Mouse (Mus musculus) embryonic facial prominence, embryonic 10.5 days (tissue): ENCODE measurements around the gene Lenep. TPM values are rescaled to one million over a fixed set of nuclear protein-coding genes. Genes with fewer than 3 reads are reported as not detected.

Experiments used
- DNase-seq: peaks from one replicate; pipeline ENCODE4 v3.0.0-alpha.2; 2017; ENCODE audit warnings: low spot score
- H3K27ac ChIP-seq: fragments of 300-500 bp; sonication (generic); replicated peaks from 2 replicates; pipeline ENCODE4 v1.5.1; 2016; ENCODE audit warnings: mild to moderate bottlenecking
- H3K27me3 ChIP-seq: fragments of 300-500 bp; sonication (generic); replicated peaks from 2 replicates; pipeline ENCODE4 v1.6.1; 2016; ENCODE audit warnings: low read depth, mild to moderate bottlenecking; ENCODE audit not compliant: poor library complexity, severe bottlenecking
- H3K36me3 ChIP-seq: fragments of 300-500 bp; sonication (generic); replicated peaks from 2 replicates; pipeline ENCODE4 v1.6.1; 2016; ENCODE audit warnings: mild to moderate bottlenecking, moderate library complexity
- H3K4me1 ChIP-seq: fragments of 300-500 bp; sonication (generic); 2 replicates; pipeline ENCODE4 v1.6.1; 2016
- H3K4me3 ChIP-seq: fragments of 300-500 bp; sonication (generic); 2 replicates; pipeline ENCODE4 v1.5.1; 2016; ENCODE audit warnings: mild to moderate bottlenecking, moderate library complexity
- H3K9me3 ChIP-seq: fragments of 300-500 bp; sonication (generic); 2 replicates; pipeline ENCODE4 v1.6.1; 2016; ENCODE audit warnings: mild to moderate bottlenecking
- WGBS: fragments of 180-500 bp; shearing (Covaris S2); methylation state at CpG from one replicate; pipeline ENCODE4 v1.1.7; 2016; 5-methylcytosine and 5-hydroxymethylcytosine counted together
- polyA plus RNA-seq: library from polyadenylated mRNA; unstranded; fragments of >200 nt; fragmentation: Nextera tagmentation; extraction: Ambion mirVana; gene quantifications from 2 replicates; pipeline ENCODE4 v1.2.1, GENCODE M21; 2016

Gene Lenep
- polyA plus RNA-seq, 1 experiment from 2014 or later = not detected

DNA sequence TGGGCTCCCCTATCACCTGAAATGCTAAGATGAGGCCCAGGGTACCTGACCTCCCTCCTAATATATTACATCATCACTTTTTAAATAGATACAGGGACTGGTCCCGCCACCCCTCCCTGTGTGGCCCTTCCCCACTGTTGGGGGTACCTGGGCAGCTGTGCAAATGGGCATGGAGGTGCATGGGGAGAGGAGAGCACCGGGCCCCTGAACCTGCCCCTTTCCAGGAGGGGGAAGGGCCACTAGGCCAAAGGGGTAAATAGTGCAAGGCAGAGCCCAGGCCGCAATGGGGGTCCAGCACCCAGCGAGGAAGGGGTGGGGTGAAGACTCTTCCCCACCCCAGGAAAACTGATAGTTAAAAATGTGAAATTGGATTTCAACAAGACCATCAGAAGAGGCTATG is 24.8 kb downstream of the Lenep start:
- no peak for DNase-seq
- Histone ChIP-seq H3K4me3 (peak overlapping the region; percentile 74), H3K27ac (peak overlapping the region; percentile 92), H3K9me3 (no peaks in the 10 kb centered on the region), H3K27me3 (0 out of 2 replicates have a peak, but pooled peaks cover 3% of the 10 kb centered on the region), H3K36me3 (peaks cover 18% of the 10 kb centered on the region), H3K4me1 (peaks cover 31% of the 10 kb centered on the region)
- WGBS = 65% methylated on average over 4 of the region's 4 CpGs

DNA sequence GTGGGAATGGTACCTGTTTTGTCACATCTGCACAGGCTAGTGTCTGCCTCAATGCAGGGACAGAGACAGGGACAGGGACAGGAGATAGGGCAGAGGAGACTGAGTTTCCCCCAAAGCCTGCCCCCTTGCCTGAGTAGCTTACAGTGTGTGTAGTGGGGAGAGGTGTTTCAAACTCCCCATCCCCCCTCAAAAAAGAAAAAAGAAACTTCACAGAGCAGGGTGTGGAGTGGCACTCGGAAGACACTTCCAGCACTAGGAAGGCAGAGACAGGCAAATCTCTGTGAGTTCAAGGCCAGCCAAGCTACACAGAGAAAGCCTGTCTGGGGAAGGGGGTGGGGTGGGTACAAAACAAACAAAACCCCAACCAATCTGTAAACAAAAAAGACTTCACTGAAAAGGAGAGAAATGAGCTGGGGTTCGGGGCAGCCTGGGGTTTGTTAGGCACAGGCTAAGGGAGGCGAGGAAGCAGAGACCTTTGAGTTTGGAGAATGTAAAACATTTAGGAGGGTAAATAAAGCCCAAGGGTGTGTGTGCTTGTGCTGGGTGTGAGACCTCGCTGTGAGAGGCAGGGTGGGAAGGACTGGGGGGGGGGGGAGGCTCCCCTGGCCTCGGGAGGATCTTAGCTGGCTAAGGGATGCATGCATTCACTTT is 28.9 kb downstream of the Lenep start:
- DNase-seq = no peak
- H3K9me3 ChIP-seq = no peaks in the 10 kb centered on the region
- H3K4me3 ChIP-seq = no peak overlapping the region
- no peak overlapping the region for H3K27ac ChIP-seq
- no peaks in the 10 kb centered on the region for H3K36me3 ChIP-seq
- WGBS = 46% methylated on average over 5 of the region's 5 CpGs
- no peaks in the 10 kb centered on the region for H3K27me3 ChIP-seq
- H3K4me1 ChIP-seq = peaks cover 21% of the 10 kb centered on the region

DNA sequence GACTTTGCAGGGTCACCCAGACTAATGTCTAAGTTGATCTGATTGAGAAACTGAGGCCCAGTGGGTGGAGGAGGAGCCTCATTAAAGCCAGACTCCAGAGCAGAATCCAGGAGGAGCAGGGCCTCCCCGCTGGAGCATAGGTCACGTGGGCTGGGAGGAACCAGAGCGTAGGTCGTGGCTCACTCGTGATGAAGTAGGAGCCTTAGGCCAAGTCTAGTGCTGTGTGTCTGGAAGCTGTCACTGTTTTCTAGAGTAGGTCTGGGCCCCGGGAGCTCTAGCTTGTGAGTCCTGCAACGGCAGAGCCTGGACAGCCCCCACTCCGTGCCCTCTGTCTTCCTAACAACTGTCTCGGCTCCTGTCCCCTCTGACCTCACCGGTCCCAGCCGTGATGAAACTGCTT is 35.3 kb downstream of the Lenep start:
- Histone ChIP-seq H3K27me3 (0 out of 2 replicates have a peak, but pooled peaks cover 17% of the 10 kb centered on the region), H3K4me1 (peaks cover 16% of the 10 kb centered on the region), H3K36me3 (no peaks in the 10 kb centered on the region), H3K9me3 (no peaks in the 10 kb centered on the region), H3K27ac (no peak overlapping the region), H3K4me3 (no peak overlapping the region)
- WGBS = 63% methylated on average over 11 of the region's 11 CpGs
- no peak for DNase-seq

DNA sequence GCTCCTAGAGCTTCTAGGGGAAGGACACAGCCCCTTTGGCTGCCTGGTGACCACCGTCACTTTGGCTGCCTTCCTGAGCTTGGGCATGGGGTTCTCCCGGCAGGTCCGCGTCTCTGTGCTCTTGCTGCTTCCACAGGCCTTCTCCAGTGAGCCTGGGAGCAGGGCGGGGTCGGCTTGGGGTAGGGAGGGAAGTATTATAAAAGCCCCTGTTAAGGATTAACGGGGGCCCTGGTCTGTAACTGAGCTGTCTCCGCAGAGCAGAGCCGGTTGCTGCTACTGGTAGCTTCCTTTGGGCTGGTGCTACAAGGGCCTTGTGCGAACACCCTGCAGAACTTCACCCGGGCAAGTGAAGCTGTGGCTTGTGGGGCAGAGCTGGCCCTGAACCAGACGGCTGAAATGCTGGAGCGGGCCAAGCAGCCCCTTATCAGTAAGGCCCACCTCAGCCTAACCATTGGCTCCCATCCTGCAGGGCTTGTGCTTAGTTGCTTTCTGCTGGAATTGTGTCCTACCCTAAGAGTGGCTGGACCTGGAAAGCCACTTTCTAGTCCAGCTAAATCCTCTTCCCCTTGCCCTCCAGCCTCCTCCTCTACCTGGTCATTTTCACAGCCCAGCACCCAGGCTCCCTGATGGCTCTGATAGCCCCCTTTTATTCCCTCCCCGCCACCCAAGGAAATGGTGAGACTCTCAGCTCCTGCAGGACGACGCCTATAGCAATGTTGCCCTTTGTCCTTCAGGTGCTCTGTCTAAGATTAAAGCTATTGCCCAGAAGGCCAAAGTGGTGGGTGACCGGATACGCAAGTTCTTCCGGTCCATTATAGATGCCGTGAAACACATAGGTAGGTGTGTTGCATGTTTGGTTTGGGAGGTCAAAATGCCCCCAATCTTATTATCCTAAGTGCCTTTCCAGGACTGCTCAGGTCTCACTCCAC is 36.8 kb downstream of the Lenep start:
- DNase-seq = no peak
- Histone ChIP-seq H3K9me3 (no peaks in the 10 kb centered on the region), H3K4me3 (no peak overlapping the region), H3K4me1 (peaks cover 16% of the 10 kb centered on the region), H3K27me3 (0 out of 2 replicates have a peak, but pooled peaks cover 17% of the 10 kb centered on the region), H3K36me3 (no peaks in the 10 kb centered on the region), H3K27ac (no peak overlapping the region)
- WGBS = 79% methylated on average over 20 of the region's 20 CpGs

DNA sequence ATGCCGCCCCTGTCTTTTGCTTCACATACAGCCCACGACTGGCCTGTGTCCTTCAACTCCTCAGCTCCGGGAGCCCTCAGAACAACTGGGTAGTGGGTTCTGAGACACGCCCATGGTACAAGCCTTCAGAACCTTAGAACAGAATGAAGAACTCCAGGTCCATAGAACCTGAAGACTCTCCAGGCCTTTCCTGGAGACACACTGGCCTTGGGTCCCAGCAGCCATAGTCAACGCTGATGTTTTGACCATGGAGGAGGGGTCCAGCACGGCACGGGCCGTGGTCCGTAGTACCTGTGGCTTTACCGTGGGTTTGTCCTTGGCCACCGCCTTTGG is 37.5 kb downstream of the Lenep start, which contains the start of gene Dcst1:
TSS of gene Dcst1 (minus strand) at position 101 of the 333 bp plus-strand sequence.
- Histone ChIP-seq H3K36me3 (no peaks in the 10 kb centered on the region), H3K9me3 (no peaks in the 10 kb centered on the region), H3K27ac (no peak within 1 kb of the TSS), H3K27me3 (0 out of 2 replicates have a peak, but pooled peaks cover 17% of the 10 kb centered on the region), H3K4me3 (0 out of 2 replicates have a peak within 1 kb of the TSS, but pooled peaks have one; percentile 2), H3K4me1 (peaks cover 16% of the 10 kb centered on the region)
- WGBS = 88% methylated on average over 11 of the region's 11 CpGs
- DNase-seq = no peak

DNA sequence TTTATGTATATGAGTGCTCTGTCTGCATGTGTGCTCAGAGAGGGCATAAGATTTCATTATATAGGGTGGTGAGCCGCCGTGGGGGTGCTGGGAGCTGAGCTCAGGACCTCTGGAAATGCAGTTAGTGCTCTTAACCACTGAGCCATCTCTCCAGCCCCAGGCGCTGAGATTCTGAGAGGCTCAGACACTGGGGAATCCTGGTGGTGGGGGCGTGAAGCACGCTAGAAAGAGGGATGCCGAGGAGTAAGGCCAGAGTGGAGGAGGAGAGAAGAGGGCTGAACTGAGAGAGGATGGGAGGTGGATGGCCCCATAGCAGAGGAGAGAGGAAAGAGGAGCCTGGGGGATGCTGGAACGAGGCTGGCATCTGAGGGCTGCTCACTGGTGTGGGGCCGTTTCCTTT is 38.0 kb downstream of the Lenep start:
- no peaks in the 10 kb centered on the region for H3K36me3 ChIP-seq
- H3K4me1 ChIP-seq = peaks cover 16% of the 10 kb centered on the region
- WGBS = 60% methylated on average over 8 of the region's 8 CpGs
- no peak overlapping the region for H3K27ac ChIP-seq
- DNase-seq = no peak
- 0 out of 2 replicates have a peak, but pooled peaks cover 17% of the 10 kb centered on the region for H3K27me3 ChIP-seq
- no peak overlapping the region for H3K4me3 ChIP-seq
- H3K9me3 ChIP-seq = no peaks in the 10 kb centered on the region

DNA sequence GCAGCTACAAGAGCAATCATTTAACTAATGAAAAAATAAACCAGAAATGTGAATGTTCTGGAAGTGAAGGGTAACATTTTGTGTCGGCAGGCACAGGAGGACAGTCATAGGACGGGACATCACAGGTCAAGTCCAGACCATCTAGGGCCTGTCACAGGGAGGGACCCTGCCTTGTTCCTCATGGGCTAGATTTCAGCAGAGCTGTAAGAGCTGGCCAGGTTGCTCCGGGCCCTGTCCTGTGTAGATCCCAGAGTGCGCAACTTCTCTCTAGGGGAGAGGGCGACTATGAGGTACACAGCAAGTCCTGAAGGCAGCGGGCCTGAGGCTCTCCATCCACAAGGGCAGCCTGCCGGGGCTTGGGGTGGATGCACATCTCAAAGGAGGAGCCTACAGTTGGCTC is 40.9 kb downstream of the Lenep start, which contains the start of gene Dcst2:
TSS of gene Dcst2 (plus strand) at position 301 of the 400 bp plus-strand sequence.
- Histone ChIP-seq H3K27me3 (0 out of 2 replicates have a peak, but pooled peaks cover 15% of the 10 kb centered on the region), H3K36me3 (no peaks in the 10 kb centered on the region), H3K4me3 (no peak within 1 kb of the TSS), H3K4me1 (peaks cover 5% of the 10 kb centered on the region; the same call in 1 of the 2 replicates), H3K27ac (no peak within 1 kb of the TSS), H3K9me3 (no peaks in the 10 kb centered on the region)
- no peak for DNase-seq
- 86% methylated on average over 7 of the region's 7 CpGs for WGBS

DNA sequence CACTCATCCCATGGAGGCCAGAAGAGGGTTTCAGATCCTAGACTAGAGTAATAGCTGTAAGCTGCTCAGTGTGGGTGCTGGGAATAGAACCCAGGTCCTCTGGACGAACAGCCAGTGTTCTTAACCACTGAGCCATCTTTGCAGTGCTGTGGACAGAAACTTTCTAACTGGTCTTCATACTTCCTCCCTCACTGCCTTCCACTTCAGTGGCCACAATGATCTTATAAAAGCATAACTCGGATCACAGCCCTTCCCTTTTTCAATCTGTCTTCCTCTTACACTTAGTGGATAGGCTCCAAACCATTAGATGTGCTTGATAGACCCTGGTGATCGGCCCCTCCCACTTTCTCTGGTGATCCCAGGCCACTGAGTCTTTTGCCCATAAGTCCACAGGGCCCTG is 42.4 kb downstream of the Lenep start:
- WGBS = 78% methylated on average over 3 of the region's 3 CpGs

DNA sequence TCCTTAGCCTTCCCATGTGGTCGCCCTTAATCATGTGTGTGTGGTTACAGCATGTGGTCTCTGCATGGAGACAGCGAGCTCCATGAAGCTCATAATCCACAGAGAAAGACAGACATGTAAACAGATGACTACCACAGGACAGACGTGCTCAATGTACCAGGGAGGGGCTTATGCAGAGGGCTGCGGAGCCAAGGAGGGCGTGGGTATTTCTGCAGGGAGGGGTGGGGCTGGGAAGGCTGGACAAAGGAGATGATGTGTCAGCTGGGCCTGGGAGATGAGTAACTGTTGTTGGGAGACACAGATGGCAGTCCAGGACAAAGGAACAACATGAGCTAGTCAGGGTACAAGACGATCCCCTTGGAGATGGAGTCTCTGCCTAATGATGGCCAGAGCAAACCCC is 43.0 kb downstream of the Lenep start:
- Histone ChIP-seq H3K9me3 (no peaks in the 10 kb centered on the region), H3K36me3 (no peaks in the 10 kb centered on the region), H3K27ac (no peak overlapping the region), H3K4me3 (no peak overlapping the region), H3K4me1 (peaks cover 6% of the 10 kb centered on the region), H3K27me3 (peaks cover 13% of the 10 kb centered on the region; the same call in 1 of the 2 replicates)
- DNase-seq = no peak
- 76% methylated on average over 6 of the region's 6 CpGs for WGBS

More for the DNA sequence above, 42.4 kb downstream of the Lenep start:
- Histone ChIP-seq H3K27ac (no peak overlapping the region), H3K27me3 (peaks cover 14% of the 10 kb centered on the region; the same call in 1 of the 2 replicates), H3K4me1 (peaks cover 2% of the 10 kb centered on the region; the same call in 1 of the 2 replicates), H3K36me3 (no peaks in the 10 kb centered on the region), H3K4me3 (no peak overlapping the region), H3K9me3 (no peaks in the 10 kb centered on the region)
- no peak for DNase-seq

DNA sequence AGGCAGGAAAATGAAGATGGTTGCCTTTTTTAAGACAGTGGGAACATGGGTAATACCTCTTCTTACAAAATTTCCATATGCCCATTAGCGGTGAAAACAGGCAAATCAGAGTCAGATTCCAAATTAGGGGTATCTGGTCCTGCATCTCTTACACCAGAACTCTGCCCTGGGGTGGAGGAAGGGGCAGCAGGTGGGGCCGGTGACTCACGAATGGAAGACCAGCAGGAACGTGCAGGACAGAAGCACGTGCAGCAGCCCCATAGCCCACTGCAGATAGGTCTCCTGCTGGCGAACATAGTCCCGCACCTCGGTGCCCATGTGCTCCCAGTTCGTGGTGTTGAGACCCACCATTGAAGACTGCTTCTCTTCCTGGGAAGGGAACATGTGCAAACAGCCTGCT is 46.6 kb downstream of the Lenep start:
- no peak for DNase-seq
- H3K27ac ChIP-seq = no peak overlapping the region
- H3K4me1 ChIP-seq = peaks cover 20% of the 10 kb centered on the region
- no peaks in the 10 kb centered on the region for H3K36me3 ChIP-seq
- peaks cover 44% of the 10 kb centered on the region for H3K27me3 ChIP-seq
- WGBS = 73% methylated on average over 9 of the region's 9 CpGs
- no peaks in the 10 kb centered on the region for H3K9me3 ChIP-seq
- H3K4me3 ChIP-seq = no peak overlapping the region

DNA sequence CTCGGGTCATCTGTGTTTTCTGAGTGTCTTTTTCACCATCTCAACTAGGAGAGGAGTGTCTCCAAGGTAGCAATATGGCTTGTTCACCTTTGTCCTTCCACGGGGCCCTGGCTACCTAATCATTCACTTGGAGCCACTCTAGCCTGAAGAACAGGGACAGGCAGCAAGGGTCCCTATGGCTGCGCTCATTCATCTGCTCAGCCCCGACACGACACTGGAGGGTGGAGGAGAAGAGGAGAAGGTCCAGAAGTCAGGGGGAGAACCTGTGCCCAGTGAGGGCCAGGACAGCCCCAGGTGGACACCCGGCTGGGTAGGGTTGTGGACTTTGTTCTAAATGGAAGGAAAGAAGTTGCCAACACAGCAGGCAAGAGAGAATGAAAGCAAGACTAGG is 47.1 kb downstream of the Lenep start:
- WGBS = 85% methylated on average over 6 of the region's 6 CpGs
- Histone ChIP-seq H3K27me3 (peaks cover 50% of the 10 kb centered on the region), H3K9me3 (no peaks in the 10 kb centered on the region), H3K36me3 (no peaks in the 10 kb centered on the region), H3K27ac (no peak overlapping the region), H3K4me1 (peaks cover 23% of the 10 kb centered on the region), H3K4me3 (no peak overlapping the region)
- no peak for DNase-seq

DNA sequence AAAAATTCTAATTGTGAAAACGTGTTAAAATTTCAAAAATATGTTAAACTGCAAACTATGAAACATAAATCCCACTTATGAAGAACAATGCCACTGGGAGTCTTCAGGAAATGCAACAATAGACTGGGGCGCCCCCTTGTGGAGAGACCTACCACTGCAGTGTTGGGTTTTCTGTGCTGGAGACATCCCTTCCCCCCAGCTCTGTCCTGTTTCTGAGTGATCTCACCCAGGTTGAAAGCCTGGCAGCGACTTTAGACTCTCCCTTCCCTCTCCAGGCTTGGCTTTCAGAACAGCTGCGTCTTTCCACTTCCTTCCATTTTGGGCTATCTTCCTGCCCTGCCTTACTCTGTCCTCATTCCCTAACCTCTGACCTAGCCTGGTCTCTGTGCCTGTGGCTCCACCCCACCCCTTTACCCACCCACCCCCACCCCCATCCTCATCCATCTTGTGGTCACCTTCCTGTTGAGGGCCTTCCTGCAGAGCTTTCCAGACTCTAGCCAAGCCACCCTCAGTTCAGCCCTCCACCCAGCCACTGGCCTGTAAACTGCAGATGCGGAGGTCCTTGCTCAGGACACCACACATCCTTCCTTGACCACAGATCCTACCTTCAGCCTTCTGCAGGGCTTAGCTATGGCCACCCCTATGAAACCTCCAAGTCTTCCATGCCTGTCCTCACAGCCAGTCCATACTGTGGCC is 47.6 kb downstream of the Lenep start:
- H3K36me3 ChIP-seq = no peaks in the 10 kb centered on the region
- no peaks in the 10 kb centered on the region for H3K9me3 ChIP-seq
- WGBS = 18% methylated on average over 5 of the region's 5 CpGs
- peaks cover 55% of the 10 kb centered on the region for H3K27me3 ChIP-seq
- DNase-seq = peak; percentile 87
- H3K4me1 ChIP-seq = peaks cover 28% of the 10 kb centered on the region
- no peak overlapping the region for H3K27ac ChIP-seq
- H3K4me3 ChIP-seq = no peak overlapping the region
